Mouse (Mus musculus) thymus, postnatal 14 days (tissue): ENCODE data around the gene 1700006A11Rik.
"Not testable (repeated sequence)": the region's sequence is repeated elsewhere in the genome, so short reads cannot be mapped to it uniquely, and the experiment has no call there.

Experiments
- DNase-seq: peaks from one replicate; pipeline ENCODE4 v3.0.0; 2021

1700006A11Rik gene

GRCm38 (mm10) chr3:124425940-124426339, at the start of gene 1700006A11Rik:
1700006A11Rik (minus strand) TSS chr3:124426040.
- no peak for DNase-seq

GRCm38 (mm10) chr3:124474291-124474690, 48.5 kb upstream of the 1700006A11Rik start:
- not testable (repeated sequence) for DNase-seq

GRCm38 (mm10) chr3:124466102-124466730, 40.4 kb upstream of the 1700006A11Rik start:
- no peak for DNase-seq

GRCm38 (mm10) chr3:124392201-124392600, 33.6 kb downstream of the 1700006A11Rik start:
- DNase-seq, result no peak

- no peak for DNase-seq
Measured at GRCm38 (mm10) chr3:124390101-124390500, 35.7 kb downstream of the 1700006A11Rik start.

GRCm38 (mm10) chr3:124389650-124390049, 36.2 kb downstream of the 1700006A11Rik start:
- DNase-seq, result no peak

GRCm38 (mm10) chr3:124385377-124385776, 40.5 kb downstream of the 1700006A11Rik start:
- DNase-seq, result not testable (repeated sequence)

GRCm38 (mm10) chr3:124372031-124372430, 53.8 kb downstream of the 1700006A11Rik start:
- no peak for DNase-seq

GRCm38 (mm10) chr3:124357533-124357932, 68.3 kb downstream of the 1700006A11Rik start:
- no peak for DNase-seq
